Mouse (Mus musculus) embryonic stem cell, embryonic (primary cell): ENCODE measurements at regions not wholly inside any gene's neighbourhood (a gene's known extent, or its start where the extent isn't known, plus 50 kb on each side); places are given as distances from the start of the nearest gene placed in this dataset.

Experiments
- CTCF ChIA-PET, 4 experiments: fragments of 300-600 bp in 2 of 4; fragments of 350-600 bp in 2 of 4; sonication (Branson Sonifier 250); formaldehyde crosslinking; loops; one replicate each; lab custom pipeline; 2022; ENCODE audit warnings: inconsistent platforms in 2 of 4; lab: Charles Lee
- POLR2A ChIA-PET, 4 experiments: fragments of 300-600 bp in 2 of 4; fragments of 350-600 bp in 2 of 4; sonication (Branson Sonifier 250); formaldehyde crosslinking; loops; one replicate each; lab custom pipeline; 2022; ENCODE audit warnings: antibody characterized with exemption in 4 of 4, inconsistent platforms in 1 of 4; lab: Charles Lee

- ChIA-PET CTCF (no interaction called here), POLR2A (no interaction called here)
Measured at GRCm38 (mm10) chr17:93665889-93666288, 467.1 kb downstream of the Adcyap1 start.

- CTCF ChIA-PET, result no interaction called here
- POLR2A ChIA-PET, result no interaction called here
Measured at GRCm38 (mm10) chr17:93676366-93676962, 477.6 kb downstream of the Adcyap1 start.

GRCm38 (mm10) chr17:93700685-93701084 is 501.9 kb downstream of the Adcyap1 start:
- CTCF ChIA-PET, result no interaction called here
- POLR2A ChIA-PET, result no interaction called here

- CTCF ChIA-PET, result no interaction called here
- POLR2A ChIA-PET, result no interaction called here
Measured at GRCm38 (mm10) chr17:93717623-93718022, 518.8 kb downstream of the Adcyap1 start.

GRCm38 (mm10) chr17:93741341-93741740 is 542.5 kb downstream of the Adcyap1 start:
- ChIA-PET POLR2A (no interaction called here), CTCF (no interaction called here)

- ChIA-PET CTCF (interaction anchor here (0.6 to 1.4 kb wide), 13 partner anchors 9 to 973 kb away, joined by 3 to 6 read pairs (median 4); no protein-coding TSS in a partner anchor), POLR2A (interaction anchor here in 1 of 4 experiments (0.6 kb wide), 1 partner anchor 563 kb away, joined by 3 read pairs; no protein-coding TSS in a partner anchor)
Measured at GRCm38 (mm10) chr17:93762349-93762748, 563.5 kb downstream of the Adcyap1 start.
